8 mouse cellular contexts compared by ENCODE assay signal in genomic region chr13:101767013-101767808, GRCm38 (mm10). TPM values are rescaled to one million over a fixed set of nuclear protein-coding genes. Genes with fewer than 3 reads are reported as not detected.
DNase-seq lines count a peak whose midpoint lies in the region; ATAC-seq and TF ChIP-seq lines count a peak whose summit lies in the region.

No protein-coding gene starts in this region.

- H3K27ac ChIP-seq in intestine, embryonic 15.5 days, result peak overlapping the region; percentile 98
- H3K27ac ChIP-seq in liver, embryonic 14.5 days, result peak overlapping the region; percentile 45
- H3K27ac ChIP-seq in neural tube, embryonic 11.5 days (ENCODE audit: low read depth, low read length), result peak overlapping the region; percentile 94

- no peaks in the 10 kb centered on the region for H3K27me3 ChIP-seq in intestine, embryonic 15.5 days (replicated peaks)
- H3K27me3 ChIP-seq in liver, embryonic 14.5 days (ENCODE audit: control insufficient read depth, insufficient read depth, low read length), result no peaks in the 10 kb centered on the region
- no peaks in the 10 kb centered on the region for H3K27me3 ChIP-seq in neural tube, embryonic 11.5 days (ENCODE audit: control insufficient read depth, insufficient read depth, low read length)

- no peak for TF ChIP-seq CTCF in liver, embryonic 14.5 days (IDR thresholded peaks at IDR 0.05; ENCODE audit: low read depth)

- ATAC-seq in intestine, embryonic 15.5 days, result peak; percentile 39
- peak; percentile 40 for ATAC-seq in liver, embryonic 14.5 days (ENCODE audit: insufficient read depth)
- ATAC-seq in neural tube, embryonic 11.5 days (ENCODE audit: insufficient read depth, low FRiP score, low TSS enrichment), result peak; percentile 53

- H3K4me3 ChIP-seq in intestine, embryonic 15.5 days (replicated peaks), result peak overlapping the region; percentile 64
- peak overlapping the region; percentile 66 to 86 for H3K4me3 ChIP-seq in liver, embryonic 14.5 days (ENCODE audit: insufficient read depth in 1 of 2, low read depth in 2 of 2, low read length in 2 of 2)
- peak overlapping the region; percentile 88 for H3K4me3 ChIP-seq in neural tube, embryonic 11.5 days (ENCODE audit: low read depth, low read length)

- peak; percentile 49 for DNase-seq in urinary bladder, adult 2 months (ENCODE audit: low spot score)
- DNase-seq in urinary bladder, postnatal 10 days (ENCODE audit: low spot score), result no peak
- peak; percentile 31 to 55 for DNase-seq in cerebellum, postnatal 4 days (ENCODE audit: low spot score in 2 of 2)
- peak; percentile 60 for DNase-seq in gastrocnemius, postnatal 14 days
- no peak for DNase-seq in liver, embryonic 14.5 days (ENCODE audit: low read depth in 3 of 3, low spot score in 3 of 3)
- peak; percentile 76 for DNase-seq in neural tube, embryonic 11.5 days (ENCODE audit: low spot score)
- peak; percentile 41 for DNase-seq in testis, postnatal 14 days (ENCODE audit: low spot score)

- intact Hi-C loops in gastrocnemius, postnatal 14 days (cut with DNase I; ENCODE audit: low total_unique reads), result no loop called here

- peaks cover 30% of the 10 kb centered on the region for H3K4me1 ChIP-seq in intestine, embryonic 15.5 days (replicated peaks)
- peaks cover 40 to 54% of the 10 kb centered on the region in 2 experiments for H3K4me1 ChIP-seq in liver, embryonic 14.5 days (replicated peaks; ENCODE audit: control insufficient read depth in 2 of 2, insufficient read depth in 2 of 2, low read length in 1 of 2)
- H3K4me1 ChIP-seq in neural tube, embryonic 11.5 days (ENCODE audit: control insufficient read depth, insufficient read depth, low read length), result peaks cover 16% of the 10 kb centered on the region

- under 1% methylated on average over 60 of the region's 60 CpGs for WGBS in intestine, embryonic 15.5 days
- WGBS in liver, embryonic 14.5 days (ENCODE audit: insufficient replicate concordance), result under 1% methylated on average over 60 of the region's 60 CpGs
- under 1% methylated on average over 58 of the region's 60 CpGs for WGBS in neural tube, embryonic 11.5 days

- H3K4me2 ChIP-seq in intestine, embryonic 15.5 days (replicated peaks), result peak overlapping the region; percentile 93
- peak overlapping the region; percentile 75 for H3K4me2 ChIP-seq in liver, embryonic 14.5 days (ENCODE audit: low read depth)
- peak overlapping the region; percentile 63 for H3K4me2 ChIP-seq in neural tube, embryonic 11.5 days (ENCODE audit: low read depth)

- no peaks in the 10 kb centered on the region for H3K36me3 ChIP-seq in intestine, embryonic 15.5 days
- no peaks in the 10 kb centered on the region for H3K36me3 ChIP-seq in liver, embryonic 14.5 days (replicated peaks; ENCODE audit: control insufficient read depth, insufficient read depth, low read depth)
- no peaks in the 10 kb centered on the region for H3K36me3 ChIP-seq in neural tube, embryonic 11.5 days (ENCODE audit: control insufficient read depth, insufficient read depth, low read length)

- peak overlapping the region; percentile 96 for H3K9ac ChIP-seq in intestine, embryonic 15.5 days
- H3K9ac ChIP-seq in liver, embryonic 14.5 days (replicated peaks), result peak overlapping the region; percentile 88
- peak overlapping the region; percentile 85 for H3K9ac ChIP-seq in neural tube, embryonic 11.5 days (ENCODE audit: low read length)

- no peak for TF ChIP-seq EP300 in liver, embryonic 14.5 days (IDR thresholded peaks at IDR 0.05; ENCODE audit: low read depth)

- no peaks in the 10 kb centered on the region for H3K9me3 ChIP-seq in intestine, embryonic 15.5 days
- H3K9me3 ChIP-seq in liver, embryonic 14.5 days (ENCODE audit: control insufficient read depth, low read length), result no peaks in the 10 kb centered on the region
- no peaks in the 10 kb centered on the region for H3K9me3 ChIP-seq in neural tube, embryonic 11.5 days (ENCODE audit: control insufficient read depth, low read length)

RNA-seq across cellular contexts. Expression of gene Pik3r1, which starts 0.8 kb away (rescaled TPM):
- 30.9 and 49.8 TPM in 2 replicates for polyA plus RNA-seq in urinary bladder, adult 2 months (2012; rRNA removed)
- total RNA-seq in gastrocnemius, postnatal 14 days (2021), result 10 to 100 TPM; 26.3 to 38.8 TPM
- 29.6 and 30.8 TPM in 2 replicates for polyA plus RNA-seq in intestine, embryonic 15.5 days (2015; fragmentation: Nextera tagmentation; extraction: Ambion mirVana)
- polyA plus RNA-seq in liver, embryonic 14.5 days (2012; rRNA removed), result 6.6 and 10.3 TPM in 2 replicates
- polyA plus RNA-seq in liver, embryonic 14.5 days (2014; fragmentation: Nextera tagmentation; extraction: Ambion mirVana), result 23.7 and 25.5 TPM in 2 replicates
- 25.1 and 25.5 TPM in 2 replicates for polyA plus RNA-seq in neural tube, embryonic 11.5 days (2014; fragmentation: Nextera tagmentation; extraction: Ambion mirVana)

Comparison
In these comparisons a context has a peak if more than half of its experiments do, and no peak if none do; other contexts are left out.
1. DNase-seq: peak in urinary bladder, adult 2 months (single experiment), cerebellum, postnatal 4 days (2 of 2), gastrocnemius, postnatal 14 days (single experiment), neural tube, embryonic 11.5 days (single experiment) and testis, postnatal 14 days (single experiment); none in urinary bladder, postnatal 10 days (single experiment) and liver, embryonic 14.5 days (0 of 3).
2. H3K27ac ChIP-seq: peak in every context shown above with its lines; median percentile 98 in intestine, embryonic 15.5 days; 94 in neural tube, embryonic 11.5 days; 45 in liver, embryonic 14.5 days.
3. Peak in every context shown above with its lines, with median percentiles within 50 percentile points of each other: ATAC-seq, H3K4me2 ChIP-seq, H3K4me3 ChIP-seq and H3K9ac ChIP-seq.